Mouse (Mus musculus) gonadal fat pad, adult 2 months (tissue): Measurements from ENCODE around the gene Fli1. TPM values are rescaled to one million over a fixed set of nuclear protein-coding genes. Genes with fewer than 3 reads are reported as not detected.

ENCODE experiments used
- DNase-seq: peaks from one replicate; pipeline ENCODE4 v3.0.0-alpha.2; 2012; ENCODE audit warnings: low read depth
- polyA plus RNA-seq: library from polyadenylated mRNA; depleted of rRNA; stranded (reverse); fragments of >200 nt; gene quantifications from 2 replicates; pipeline ENCODE4 v1.2.3, GENCODE M21; 2012

The Fli1 gene
- polyA plus RNA-seq, 1 experiment = 10.4 TPM

DNA sequence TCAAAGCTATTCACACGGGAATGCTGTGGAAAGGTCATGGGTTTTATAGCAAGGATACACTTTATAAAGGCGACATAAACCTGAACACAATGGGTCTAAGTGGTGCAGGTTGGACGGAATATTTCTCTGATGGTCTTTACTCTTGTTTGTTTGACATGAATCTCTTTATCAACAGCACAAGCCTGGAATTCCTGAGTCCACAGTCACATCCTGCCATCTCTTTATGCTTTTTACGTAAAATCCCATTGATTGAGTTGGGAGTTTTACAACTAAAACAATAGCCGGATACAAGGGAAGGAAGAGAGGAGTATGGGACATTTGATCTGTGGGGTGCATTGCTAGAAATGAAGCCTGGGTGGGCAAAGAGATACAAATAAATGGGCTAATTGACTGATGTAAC, 16.9 kb downstream of the Fli1 start:
- DNase-seq = no peak

DNA sequence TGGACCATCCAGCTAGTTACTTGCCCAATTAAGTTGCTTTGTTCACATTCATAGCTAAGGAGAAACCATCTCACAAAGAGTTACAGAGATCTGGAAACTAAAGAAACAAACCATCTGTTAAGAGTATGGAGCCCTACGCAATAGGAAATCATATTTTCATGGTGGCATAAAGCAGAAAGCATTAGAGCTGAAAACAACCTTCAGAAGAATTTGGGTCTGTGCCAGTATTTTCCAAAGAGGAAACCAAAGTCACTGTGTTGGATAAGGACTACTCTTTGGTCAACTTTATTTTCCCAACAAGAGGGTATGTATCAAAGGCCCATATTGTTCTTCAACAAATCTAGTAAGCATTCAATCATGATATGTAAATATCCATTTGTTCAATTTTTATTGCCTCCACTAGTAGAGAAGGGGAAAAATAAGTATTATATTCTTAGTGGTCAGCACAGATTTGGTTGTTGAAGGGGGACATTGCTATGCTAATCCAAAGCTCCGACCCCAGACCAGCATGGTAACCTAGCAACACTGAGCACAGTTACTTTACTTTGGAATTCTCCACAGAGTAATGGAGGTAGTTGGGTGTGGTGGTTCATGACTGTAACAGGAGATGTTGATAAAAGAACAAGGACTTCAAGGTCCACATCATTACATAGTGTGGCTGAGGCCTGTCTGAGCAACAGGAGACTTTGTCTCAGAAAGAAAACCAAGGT, 20.0 kb downstream of the Fli1 start:
- no peak for DNase-seq

GRCm38 (mm10) chr9:32521331-32521730, 21.3 kb downstream of the Fli1 start:
- no peak for DNase-seq

DNA sequence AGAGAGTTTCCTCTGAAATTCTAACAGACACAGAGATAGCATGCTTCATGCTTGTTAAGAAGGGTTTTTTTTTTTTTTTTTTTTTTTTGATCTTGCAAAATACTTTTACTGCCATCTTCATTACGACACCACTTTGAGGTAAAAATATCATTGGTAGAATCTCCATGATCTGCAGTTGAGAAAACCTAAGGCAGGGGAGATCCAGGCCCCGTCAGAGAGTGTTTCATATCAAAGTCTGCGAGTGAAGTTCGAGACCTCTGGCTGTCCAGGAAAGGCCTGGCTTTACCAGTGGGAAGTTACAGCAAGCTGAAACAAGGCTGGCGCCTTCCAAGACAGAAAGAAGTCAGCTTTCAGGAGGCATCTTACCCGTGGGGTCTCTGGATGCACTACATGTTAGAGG, 21.8 kb downstream of the Fli1 start:
- DNase-seq = no peak

- no peak for DNase-seq
These were observed 23.3 kb downstream of the Fli1 start for GRCm38 (mm10) chr9:32519101-32520051.

DNA sequence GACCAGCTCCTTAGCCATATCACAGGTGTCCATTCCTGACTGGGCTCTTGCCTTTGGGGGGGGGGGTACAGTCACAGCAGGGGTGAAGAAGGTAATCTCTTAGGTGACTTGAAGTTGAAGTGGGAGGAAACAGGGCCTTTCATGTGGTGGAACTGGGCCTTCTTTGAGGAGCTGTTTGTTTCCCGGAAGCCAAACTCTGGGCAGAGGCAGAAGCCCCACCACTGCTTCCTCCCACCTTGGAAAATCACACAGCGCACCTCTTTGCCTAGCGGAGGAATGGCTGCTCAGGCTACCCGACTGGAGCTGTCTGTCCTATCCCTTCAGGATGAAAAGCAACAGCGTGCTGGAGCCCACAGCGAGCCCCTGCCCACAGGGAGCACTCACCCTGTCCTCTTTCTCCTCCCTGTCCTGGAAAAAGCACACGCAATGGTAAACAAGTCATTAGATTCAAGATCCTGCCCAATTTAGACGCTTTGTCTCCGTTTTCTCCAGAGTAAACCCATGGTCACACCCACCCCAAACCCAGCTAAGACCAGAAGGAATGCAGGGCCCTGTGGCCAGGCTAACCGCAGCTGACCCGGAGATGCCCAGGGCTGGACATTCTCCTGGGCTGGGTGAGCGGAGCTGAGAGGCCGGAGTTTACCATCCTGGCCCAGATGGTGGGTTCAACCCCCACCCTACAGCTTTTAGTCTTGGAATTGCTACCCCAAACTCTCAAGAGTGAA, 24.1 kb downstream of the Fli1 start:
- no peak for DNase-seq

DNA sequence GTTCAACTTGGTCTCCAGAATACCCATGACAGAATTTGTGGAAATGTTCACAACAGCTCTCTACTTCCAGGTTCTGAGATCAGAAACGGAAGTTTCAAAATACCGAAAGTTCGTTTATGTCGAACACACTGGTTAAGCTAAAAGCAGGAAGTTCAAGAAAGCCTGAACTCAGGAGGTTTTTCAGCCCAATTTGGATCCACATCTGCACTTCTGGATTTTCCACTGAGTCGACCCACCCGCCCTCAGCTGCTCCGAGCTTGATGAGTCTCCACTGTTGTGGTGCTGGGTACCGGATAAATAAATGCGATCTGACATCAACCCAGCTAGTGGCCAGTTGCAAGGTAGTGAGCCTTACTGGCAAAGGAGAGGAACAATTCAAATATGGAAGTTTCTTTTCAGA, 26.0 kb downstream of the Fli1 start:
- no peak for DNase-seq

DNA sequence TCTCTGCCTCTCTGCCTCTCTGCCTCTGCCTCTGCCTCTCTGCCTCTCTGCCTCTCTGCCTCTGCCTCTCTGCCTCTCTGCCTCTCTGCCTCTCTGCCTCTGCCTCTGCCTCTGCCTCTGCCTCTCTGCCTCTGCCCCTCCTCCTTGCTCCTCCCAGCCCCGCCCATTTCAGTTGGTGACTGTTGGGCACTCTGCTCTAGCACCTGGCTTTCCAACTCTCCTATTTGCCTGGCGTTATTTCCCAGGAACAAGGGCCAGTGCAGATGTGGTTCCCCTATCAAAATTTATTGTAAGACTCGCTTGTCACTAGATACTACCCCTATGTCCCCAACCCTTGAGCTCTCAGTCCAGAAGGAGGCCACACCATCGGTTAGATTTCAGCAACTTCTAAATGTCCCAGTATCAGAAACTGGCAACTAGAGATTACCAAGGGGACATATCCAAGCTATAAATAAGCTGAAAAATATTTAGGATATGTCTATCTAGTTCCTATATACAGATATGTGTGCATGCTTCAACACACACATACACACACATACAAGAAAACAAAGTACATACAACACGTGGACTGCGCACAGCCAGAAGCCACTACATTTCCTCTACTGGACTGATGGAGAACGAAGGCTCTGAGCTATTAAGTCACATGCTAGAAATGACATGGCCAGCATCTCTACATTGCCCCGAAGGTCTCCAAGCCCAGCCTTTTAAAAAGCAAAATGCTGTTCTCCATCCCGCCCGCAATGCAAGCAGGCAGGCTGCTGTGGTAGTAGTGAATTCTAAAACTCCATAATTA, 26.6 kb downstream of the Fli1 start:
- DNase-seq = no peak

GRCm38 (mm10) chr9:32514406-32515058, 28.1 kb downstream of the Fli1 start:
- DNase-seq = no peak

- no peak for DNase-seq
These were observed 29.2 kb downstream of the Fli1 start for GRCm38 (mm10) chr9:32513471-32513870.

DNA sequence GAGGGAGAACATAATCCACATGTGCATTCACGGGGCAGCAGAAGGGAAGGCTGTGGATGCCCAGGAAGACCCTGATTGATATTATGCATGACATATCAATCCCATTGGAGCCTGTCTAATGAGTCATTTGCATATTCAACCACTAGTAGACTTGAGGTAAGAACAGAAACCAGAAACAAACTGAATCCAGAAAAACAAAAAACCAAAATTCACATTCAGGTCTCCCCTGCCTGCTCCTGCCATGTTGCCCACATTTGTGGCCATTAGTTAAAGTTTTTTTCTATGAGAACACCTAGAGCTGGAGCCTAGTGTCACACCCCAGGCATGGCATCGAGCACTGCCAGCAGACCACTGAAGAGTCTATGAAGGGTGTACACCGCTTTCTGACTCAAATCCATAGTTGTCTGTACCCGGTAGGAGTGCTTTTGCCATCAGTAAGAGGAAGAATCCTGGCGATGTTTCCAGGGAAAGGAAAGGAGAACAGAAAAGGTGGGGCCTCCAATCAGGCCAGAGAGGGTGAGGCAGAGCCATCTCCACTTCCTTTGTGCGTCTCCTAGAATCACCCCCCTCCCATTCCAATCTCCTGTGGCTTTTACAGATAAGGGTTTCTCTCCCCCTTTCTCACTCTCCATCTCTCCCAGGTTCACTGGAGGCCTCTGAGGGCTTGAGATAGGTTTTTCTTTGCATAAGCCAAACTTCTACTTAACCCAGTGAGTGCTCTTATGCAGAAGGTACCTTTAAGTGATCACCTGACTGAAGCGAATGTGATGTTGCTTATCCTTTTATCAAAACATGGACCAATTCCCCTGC, 32.0 kb downstream of the Fli1 start:
- DNase-seq = no peak

DNA sequence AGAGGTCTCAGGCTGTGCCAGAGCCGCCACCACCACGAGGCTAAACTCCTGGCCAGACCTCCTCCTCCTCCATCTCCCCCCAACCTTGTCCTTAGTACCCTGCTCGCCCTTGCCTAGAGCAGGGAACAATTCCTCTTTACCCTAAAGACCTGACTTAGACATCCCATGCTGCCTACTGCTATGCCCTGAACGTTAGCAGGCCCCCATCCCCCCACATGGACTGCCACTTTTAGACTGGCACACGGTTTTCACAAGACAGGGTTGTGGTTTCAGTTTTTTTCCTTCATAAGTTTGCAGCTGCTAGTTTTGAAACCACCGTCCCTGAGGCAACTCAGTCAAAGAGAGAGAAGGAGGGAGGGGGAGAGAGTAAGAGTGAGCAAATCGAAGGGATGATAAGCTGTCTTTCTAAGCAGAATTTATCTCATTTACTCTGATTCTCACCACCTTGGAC, 32.9 kb downstream of the Fli1 start:
- DNase-seq = no peak

GRCm38 (mm10) chr9:32508648-32509047, 34.0 kb downstream of the Fli1 start:
- DNase-seq = no peak

DNA sequence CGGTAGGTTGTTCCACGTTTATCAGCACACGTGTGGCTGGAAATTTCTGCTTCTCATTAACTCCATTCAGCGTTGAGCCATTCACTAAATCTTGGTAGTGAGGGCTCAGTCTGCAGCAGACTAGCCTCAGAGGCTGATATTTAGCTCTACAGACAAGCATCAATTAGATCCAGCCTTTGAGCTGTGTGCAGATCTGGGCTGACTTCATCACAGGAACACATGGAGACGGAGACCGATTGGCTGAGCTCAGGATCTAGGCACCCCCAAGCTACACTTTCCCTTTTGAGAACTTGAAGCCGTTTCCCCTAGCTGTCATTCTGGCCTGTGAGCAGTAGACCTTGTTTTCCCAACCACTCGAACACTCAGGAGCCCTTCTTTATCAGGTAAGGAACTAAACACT, 34.5 kb downstream of the Fli1 start:
- DNase-seq = no peak

DNA sequence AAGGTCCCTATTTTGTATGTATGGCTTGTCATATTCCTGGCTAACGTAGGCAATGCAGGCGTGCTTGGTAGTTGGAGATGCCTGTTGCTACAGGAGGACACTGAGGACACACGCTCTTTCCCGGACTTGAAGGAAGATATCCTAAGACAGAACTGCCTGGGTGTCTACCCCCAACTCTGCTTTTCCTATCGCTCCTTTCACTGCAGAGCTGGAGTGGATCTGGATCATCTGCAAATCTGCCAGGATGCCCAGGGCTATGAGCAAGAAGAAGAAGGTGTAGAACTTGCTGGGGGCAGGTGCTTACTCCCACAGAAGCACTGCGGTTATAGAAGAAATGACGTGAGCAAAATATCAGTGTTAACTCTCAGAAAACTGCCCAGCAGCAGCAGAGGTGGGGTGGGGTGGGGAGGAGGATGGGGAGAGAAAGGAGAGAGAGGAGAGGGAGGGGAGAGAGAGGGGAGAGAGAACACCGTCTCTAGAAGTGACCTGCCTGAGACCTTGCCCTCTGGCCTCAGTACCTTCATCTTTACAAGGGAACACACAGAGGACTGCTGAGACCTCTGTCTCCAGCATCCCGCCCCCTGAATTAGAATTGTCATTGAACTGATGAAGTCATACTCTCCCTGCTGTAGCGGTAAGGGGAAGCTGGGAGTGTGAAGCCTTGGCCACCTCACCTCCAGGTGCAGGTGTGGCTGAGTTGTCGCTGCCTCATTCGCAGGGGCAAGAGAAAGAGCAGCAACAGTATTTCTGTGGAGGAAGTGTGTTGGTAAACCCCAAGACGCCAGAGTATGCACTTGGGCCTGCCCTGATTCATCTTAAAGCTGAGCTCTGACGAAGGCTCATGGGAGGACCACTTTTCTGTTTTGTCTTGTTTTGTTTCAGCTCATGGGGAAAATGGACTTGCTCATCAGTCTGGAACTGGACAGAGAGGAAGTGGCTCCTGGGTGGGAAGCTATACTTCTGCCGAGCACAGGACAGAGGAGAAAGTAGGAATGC, 35.5 kb downstream of the Fli1 start:
- DNase-seq = no peak

- no peak for DNase-seq
These were observed 36.5 kb downstream of the Fli1 start for GRCm38 (mm10) chr9:32506161-32506560.

DNA sequence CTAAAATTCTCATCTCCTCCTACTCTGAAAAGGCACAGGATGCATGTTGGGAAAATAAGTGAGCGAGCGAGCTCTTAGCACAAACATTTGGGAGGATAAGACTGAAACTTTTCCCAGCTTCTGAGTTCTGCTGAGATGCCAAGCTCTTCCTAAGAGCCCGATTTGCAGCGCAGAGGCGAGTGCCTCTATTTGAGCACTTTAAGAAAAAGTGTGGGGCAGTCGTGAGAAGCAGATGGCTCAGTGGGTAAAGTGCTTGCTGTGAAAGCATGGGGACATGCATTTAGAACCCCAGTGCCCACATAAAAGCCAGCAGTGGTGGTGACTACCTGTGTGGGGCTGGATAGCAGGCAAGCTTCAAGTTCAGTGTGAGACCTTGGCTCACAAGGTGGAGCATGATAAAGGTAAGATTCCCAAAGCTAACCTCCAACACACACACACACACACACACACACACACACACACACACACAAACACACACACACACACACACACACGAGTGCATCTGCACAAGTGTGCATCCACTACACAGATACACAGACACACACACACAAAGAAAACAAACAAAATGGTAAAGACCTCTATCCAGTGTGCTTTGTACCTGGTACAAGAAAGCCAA, 37.1 kb downstream of the Fli1 start:
- no peak for DNase-seq

DNA sequence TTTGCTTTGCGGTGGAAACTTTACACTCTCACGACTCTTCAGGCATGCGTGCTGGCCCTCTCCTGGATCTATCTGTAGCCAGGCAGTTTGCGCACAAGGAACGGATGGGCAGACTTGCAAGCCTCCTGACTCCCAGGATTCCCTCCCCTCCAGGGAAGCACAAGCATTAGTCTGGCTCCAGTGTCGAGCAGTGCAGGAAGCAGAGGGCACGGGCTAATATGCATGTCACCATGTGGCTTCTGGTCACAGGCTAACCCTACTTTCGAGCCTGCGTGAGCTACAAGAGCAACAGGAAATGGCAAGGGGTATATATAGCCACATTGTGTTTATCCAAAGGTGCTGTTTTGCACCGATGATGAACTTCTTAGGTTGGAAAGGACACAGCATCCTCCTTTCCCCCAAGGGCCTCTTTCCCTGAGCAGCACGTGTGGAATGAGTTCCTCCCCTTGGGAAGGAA, 38.6 kb downstream of the Fli1 start:
- no peak for DNase-seq
